Mouse (Mus musculus) CD8-positive naive resting alpha-beta T cell, adult 2 months (primary cell): ENCODE results near the gene Usp21.
A peak's percentile ranks its signal among the peaks of the same experiment; 100 is the strongest.
"Not testable (repeated sequence)": the region's sequence is repeated elsewhere in the genome, so short reads cannot be mapped to it uniquely, and the experiment has no call there.

ENCODE experiments used
- DNase-seq, 2 experiments: peaks; one replicate each; pipeline ENCODE4 v3.0.0; 2022; ENCODE audit warnings: low read depth in 2 of 2, low spot score in 2 of 2

The Usp21 gene

GRCm38 (mm10) chr1:171287136-171288081 is at the start of gene Usp21:
Gene Usp21, minus strand, starts transcription at chr1:171287991.
- peak; percentile 85 to 88 for DNase-seq

- DNase-seq, result no peak
These were observed 42.4 kb upstream of the Usp21 start for GRCm38 (mm10) chr1:171330216-171330560.

GRCm38 (mm10) chr1:171329433-171330215 is 41.8 kb upstream of the Usp21 start:
- DNase-seq, result peak; percentile 13 to 19

- DNase-seq, result peak; percentile 86 to 87
These were observed 41.1 kb upstream of the Usp21 start, which contains the start of gene Dedd for GRCm38 (mm10) chr1:171328839-171329432. Gene Dedd, plus strand, starts transcription at chr1:171329145.

- no peak for DNase-seq
These were observed 40.5 kb upstream of the Usp21 start for GRCm38 (mm10) chr1:171328244-171328643.

GRCm38 (mm10) chr1:171326588-171326987 is 38.8 kb upstream of the Usp21 start:
- not testable (repeated sequence) for DNase-seq

GRCm38 (mm10) chr1:171325571-171325970 is 37.8 kb upstream of the Usp21 start:
- no peak for DNase-seq

- no peak for DNase-seq
These were observed 34.2 kb upstream of the Usp21 start for GRCm38 (mm10) chr1:171322012-171322411.

- peak in 1 of 2 experiments; percentile 46 for DNase-seq
These were observed 33.6 kb upstream of the Usp21 start for GRCm38 (mm10) chr1:171321415-171321814.

- DNase-seq, result no peak
These were observed 32.4 kb upstream of the Usp21 start for GRCm38 (mm10) chr1:171320151-171320550.

GRCm38 (mm10) chr1:171319748-171320147 is 32.0 kb upstream of the Usp21 start:
- DNase-seq, result no peak

- no peak for DNase-seq
These were observed 21.5 kb upstream of the Usp21 start for GRCm38 (mm10) chr1:171309321-171309720.

GRCm38 (mm10) chr1:171306157-171306556 is 18.4 kb upstream of the Usp21 start:
- DNase-seq, result not testable (repeated sequence)

- DNase-seq, result no peak
These were observed 10.4 kb upstream of the Usp21 start for GRCm38 (mm10) chr1:171298226-171298625.

GRCm38 (mm10) chr1:171295063-171295402 is 7.2 kb upstream of the Usp21 start:
- no peak for DNase-seq

- DNase-seq, result peak; percentile 79
These were observed 6.7 kb upstream of the Usp21 start, which contains the start of gene Ufc1 for GRCm38 (mm10) chr1:171294298-171295062. Gene Ufc1, minus strand, starts transcription at chr1:171295024.

GRCm38 (mm10) chr1:171293906-171294297 is 6.1 kb upstream of the Usp21 start:
- DNase-seq, result no peak

- DNase-seq, result no peak
These were observed 5.6 kb upstream of the Usp21 start for GRCm38 (mm10) chr1:171293351-171293750.

GRCm38 (mm10) chr1:171288328-171288727 is 537 bp upstream of the Usp21 start:
- no peak for DNase-seq

- no peak for DNase-seq
These were observed 1.3 kb downstream of the Usp21 start for GRCm38 (mm10) chr1:171286517-171286916.
